Mouse (Mus musculus) intestine, embryonic 15.5 days (tissue): ENCODE results near the gene Wdr13. TPM values are rescaled to one million over a fixed set of nuclear protein-coding genes. Genes with fewer than 3 reads are reported as not detected.

Experiments used
- ATAC-seq: fragments of 200-750 bp; cut with Nextera tagmentation; 2 replicates; pipeline ENCODE4 v1.8.0; 2017; ENCODE audit warnings: moderate TSS enrichment, moderate library complexity
- H3K27ac ChIP-seq: fragments of 300-500 bp; sonication (generic); 2 replicates; pipeline ENCODE4 v1.5.1; 2015; ENCODE audit warnings: mild to moderate bottlenecking, inconsistent platforms
- H3K27me3 ChIP-seq: fragments of 300-500 bp; sonication (generic); replicated peaks from 2 replicates; pipeline ENCODE4 v1.6.1; 2015; ENCODE audit warnings: inconsistent platforms
- H3K36me3 ChIP-seq: fragments of 300-500 bp; sonication (generic); 2 replicates; pipeline ENCODE4 v1.6.1; 2015; ENCODE audit warnings: inconsistent platforms
- H3K4me1 ChIP-seq: fragments of 300-500 bp; sonication (generic); replicated peaks from 2 replicates; pipeline ENCODE4 v1.6.1; 2015; ENCODE audit warnings: inconsistent platforms
- H3K4me2 ChIP-seq: fragments of 300-500 bp; sonication (generic); replicated peaks from 2 replicates; pipeline ENCODE4 v1.6.1; 2015; ENCODE audit warnings: mild to moderate bottlenecking, inconsistent platforms
- H3K4me3 ChIP-seq: fragments of 300-500 bp; sonication (generic); replicated peaks from 2 replicates; pipeline ENCODE4 v1.5.1; 2015; ENCODE audit warnings: inconsistent platforms
- H3K9ac ChIP-seq: fragments of 300-500 bp; sonication (generic); 2 replicates; pipeline ENCODE4 v1.6.1; 2015; ENCODE audit warnings: inconsistent platforms
- H3K9me3 ChIP-seq: fragments of 300-500 bp; sonication (generic); 2 replicates; pipeline ENCODE4 v1.6.1; 2016; ENCODE audit warnings: inconsistent platforms
- WGBS: fragments of 180-500 bp; shearing (Covaris S2); methylation state at CpG from one replicate; pipeline ENCODE4 v1.1.7; 2015; 5-methylcytosine and 5-hydroxymethylcytosine counted together
- polyA plus RNA-seq: library from polyadenylated mRNA; unstranded; fragments of >200 nt; fragmentation: Nextera tagmentation; extraction: Ambion mirVana; gene quantifications from 2 replicates; pipeline ENCODE4 v1.2.1, GENCODE M21; 2015

The Wdr13 gene
- polyA plus RNA-seq, 1 experiment from 2014 or later: 21.7 TPM

GRCm38 (mm10) chrX:8141058-8141457 is 8.4 kb upstream of the Wdr13 start:
- Histone ChIP-seq H3K4me1 (no peaks in the 10 kb centered on the region), H3K4me2 (no peak overlapping the region), H3K9ac (no peak overlapping the region), H3K36me3 (no peaks in the 10 kb centered on the region), H3K9me3 (no peaks in the 10 kb centered on the region), H3K27ac (no peak overlapping the region), H3K4me3 (no peak overlapping the region), H3K27me3 (no peaks in the 10 kb centered on the region)
- no peak for ATAC-seq
- WGBS: 60% methylated on average over 3 of the region's 3 CpGs

- 93% methylated on average over 2 of the region's 2 CpGs for WGBS
- Histone ChIP-seq H3K36me3 (no peaks in the 10 kb centered on the region), H3K9ac (no peak overlapping the region), H3K4me3 (no peak overlapping the region), H3K4me2 (no peak overlapping the region), H3K9me3 (no peaks in the 10 kb centered on the region), H3K27me3 (no peaks in the 10 kb centered on the region), H3K4me1 (no peaks in the 10 kb centered on the region), H3K27ac (no peak overlapping the region)
- ATAC-seq: no peak
These were observed 7.8 kb upstream of the Wdr13 start for GRCm38 (mm10) chrX:8140446-8140845.

- Histone ChIP-seq H3K4me3 (no peak overlapping the region), H3K4me1 (no peaks in the 10 kb centered on the region), H3K9me3 (no peaks in the 10 kb centered on the region), H3K36me3 (no peaks in the 10 kb centered on the region), H3K27ac (no peak overlapping the region), H3K27me3 (no peaks in the 10 kb centered on the region), H3K9ac (no peak overlapping the region), H3K4me2 (no peak overlapping the region)
- 50% methylated on average over 1 of the region's 1 CpGs for WGBS
- no peak for ATAC-seq
These were observed 6.8 kb upstream of the Wdr13 start for GRCm38 (mm10) chrX:8139480-8139879.

GRCm38 (mm10) chrX:8135886-8136285 is 3.2 kb upstream of the Wdr13 start:
- 47% methylated on average over 2 of the region's 2 CpGs for WGBS

GRCm38 (mm10) chrX:8131393-8131792 is 1.3 kb downstream of the Wdr13 start:
- no peak for ATAC-seq
- Histone ChIP-seq H3K27ac (no peak overlapping the region), H3K9ac (no peak overlapping the region), H3K36me3 (no peaks in the 10 kb centered on the region), H3K9me3 (no peaks in the 10 kb centered on the region), H3K4me3 (peak overlapping the region; percentile 49; the same call in 1 of the 2 replicates), H3K27me3 (no peaks in the 10 kb centered on the region), H3K4me1 (no peaks in the 10 kb centered on the region), H3K4me2 (peak overlapping the region; percentile 56)
- 87% methylated on average over 17 of the region's 17 CpGs for WGBS

More at GRCm38 (mm10) chrX:8135886-8136285, 3.2 kb upstream of the Wdr13 start:
- no peak for ATAC-seq
- Histone ChIP-seq H3K9ac (no peak overlapping the region), H3K4me1 (no peaks in the 10 kb centered on the region), H3K4me2 (no peak overlapping the region), H3K27ac (no peak overlapping the region), H3K9me3 (no peaks in the 10 kb centered on the region), H3K36me3 (no peaks in the 10 kb centered on the region), H3K27me3 (no peaks in the 10 kb centered on the region), H3K4me3 (no peak overlapping the region)

GRCm38 (mm10) chrX:8125235-8125634 is 7.5 kb downstream of the Wdr13 start:
- no peaks in the 10 kb centered on the region for H3K4me1 ChIP-seq
- no peak overlapping the region for H3K27ac ChIP-seq
- no peaks in the 10 kb centered on the region for H3K36me3 ChIP-seq
- H3K4me3 ChIP-seq: no peak overlapping the region
- no peaks in the 10 kb centered on the region for H3K9me3 ChIP-seq
- no peak overlapping the region for H3K4me2 ChIP-seq
- no peaks in the 10 kb centered on the region for H3K27me3 ChIP-seq
- WGBS: 82% methylated on average over 7 of the region's 7 CpGs
- no peak for ATAC-seq
- H3K9ac ChIP-seq: no peak overlapping the region

GRCm38 (mm10) chrX:8123821-8124470 is 8.7 kb downstream of the Wdr13 start:
- no peaks in the 10 kb centered on the region for H3K36me3 ChIP-seq
- H3K9me3 ChIP-seq: no peaks in the 10 kb centered on the region
- ATAC-seq: no peak
- no peak overlapping the region for H3K9ac ChIP-seq
- H3K4me3 ChIP-seq: no peak overlapping the region
- H3K4me2 ChIP-seq: no peak overlapping the region
- 80% methylated on average over 6 of the region's 6 CpGs for WGBS
- H3K27me3 ChIP-seq: no peaks in the 10 kb centered on the region
- H3K4me1 ChIP-seq: no peaks in the 10 kb centered on the region
- H3K27ac ChIP-seq: no peak overlapping the region

GRCm38 (mm10) chrX:8117264-8117663 is 15.4 kb downstream of the Wdr13 start:
- Histone ChIP-seq H3K36me3 (no peaks in the 10 kb centered on the region), H3K4me3 (no peak overlapping the region), H3K9me3 (no peaks in the 10 kb centered on the region), H3K27me3 (no peaks in the 10 kb centered on the region), H3K9ac (no peak overlapping the region), H3K4me2 (no peak overlapping the region), H3K27ac (no peak overlapping the region), H3K4me1 (no peaks in the 10 kb centered on the region)
- ATAC-seq: no peak

GRCm38 (mm10) chrX:8115275-8115674 is 17.4 kb downstream of the Wdr13 start:
- Histone ChIP-seq H3K36me3 (no peaks in the 10 kb centered on the region), H3K4me3 (no peak overlapping the region), H3K9ac (no peak overlapping the region), H3K27me3 (no peaks in the 10 kb centered on the region), H3K4me2 (no peak overlapping the region), H3K27ac (no peak overlapping the region), H3K4me1 (no peaks in the 10 kb centered on the region), H3K9me3 (no peaks in the 10 kb centered on the region)
- ATAC-seq: no peak
- 75% methylated on average over 4 of the region's 4 CpGs for WGBS

GRCm38 (mm10) chrX:8105019-8105418 is 27.7 kb downstream of the Wdr13 start:
- Histone ChIP-seq H3K36me3 (no peaks in the 10 kb centered on the region), H3K9me3 (no peaks in the 10 kb centered on the region), H3K9ac (no peak overlapping the region), H3K4me1 (no peaks in the 10 kb centered on the region), H3K27ac (no peak overlapping the region), H3K4me3 (no peak overlapping the region), H3K27me3 (no peaks in the 10 kb centered on the region), H3K4me2 (no peak overlapping the region)
- ATAC-seq: no peak
- WGBS: 91% methylated on average over 3 of the region's 3 CpGs

GRCm38 (mm10) chrX:8102213-8102668 is 30.5 kb downstream of the Wdr13 start:
- H3K4me3 ChIP-seq: no peak overlapping the region
- ATAC-seq: no peak
- H3K27me3 ChIP-seq: no peaks in the 10 kb centered on the region
- WGBS: 61% methylated on average over 7 of the region's 7 CpGs
- H3K9ac ChIP-seq: no peak overlapping the region
- H3K4me1 ChIP-seq: no peaks in the 10 kb centered on the region
- H3K4me2 ChIP-seq: no peak overlapping the region
- no peaks in the 10 kb centered on the region for H3K36me3 ChIP-seq
- H3K9me3 ChIP-seq: no peaks in the 10 kb centered on the region
- no peak overlapping the region for H3K27ac ChIP-seq

- no peak overlapping the region for H3K27ac ChIP-seq
- WGBS: 22% methylated on average over 3 of the region's 3 CpGs
- no peaks in the 10 kb centered on the region for H3K36me3 ChIP-seq
- no peak overlapping the region for H3K4me3 ChIP-seq
- H3K4me2 ChIP-seq: no peak overlapping the region
- no peak for ATAC-seq
- H3K4me1 ChIP-seq: no peaks in the 10 kb centered on the region
- no peaks in the 10 kb centered on the region for H3K27me3 ChIP-seq
- no peaks in the 10 kb centered on the region for H3K9me3 ChIP-seq
- H3K9ac ChIP-seq: no peak overlapping the region
These were observed 31.7 kb downstream of the Wdr13 start for GRCm38 (mm10) chrX:8101017-8101416.

- H3K9me3 ChIP-seq: no peaks in the 10 kb centered on the region
- ATAC-seq: no peak
- H3K9ac ChIP-seq: no peak overlapping the region
- H3K27me3 ChIP-seq: no peaks in the 10 kb centered on the region
- no peaks in the 10 kb centered on the region for H3K36me3 ChIP-seq
- no peak overlapping the region for H3K4me3 ChIP-seq
- 31% methylated on average over 4 of the region's 4 CpGs for WGBS
- H3K4me1 ChIP-seq: no peaks in the 10 kb centered on the region
- H3K27ac ChIP-seq: peak overlapping the region; percentile 58
- H3K4me2 ChIP-seq: no peak overlapping the region
These were observed 33.3 kb downstream of the Wdr13 start for GRCm38 (mm10) chrX:8099435-8099834.
